Mouse (Mus musculus): Measurements from ENCODE around the gene Ttc27. TPM values are rescaled to one million over a fixed set of nuclear protein-coding genes. Genes with fewer than 3 reads are reported as not detected.

Ttc27 gene
- polyA plus RNA-seq, 1 experiment, result 0.67 TPM

GRCm38 (mm10) chr17:74868185-74868907 is 150.8 kb downstream of the Ttc27 start:
- H3K36me3 ChIP-seq (ENCODE audit: control insufficient read depth, insufficient read depth, low read length), result no peaks in the 10 kb centered on the region
- 75% methylated on average over 12 of the region's 12 CpGs for WGBS
- H3K4me1 ChIP-seq (ENCODE audit: control insufficient read depth, insufficient read depth, insufficient read length, low read length), result peaks cover 5% of the 10 kb centered on the region; the same call in 1 of the 2 replicates
- no peak overlapping the region for H3K27ac ChIP-seq (ENCODE audit: insufficient read depth, low read depth, low read length)
- no peak overlapping the region for H3K4me3 ChIP-seq (ENCODE audit: low read depth, low read length)
- no peak for TF ChIP-seq POLR2A (IDR thresholded peaks at IDR 0.05; ENCODE audit: low read depth, low read length)
- no peak for TF ChIP-seq CTCF (IDR thresholded peaks at IDR 0.05; ENCODE audit: extremely low read depth, insufficient read length, insufficient replicate concordance, low read depth, low read length)
- no peaks in the 10 kb centered on the region for H3K27me3 ChIP-seq (ENCODE audit: control insufficient read depth, insufficient read depth, low read length)

GRCm38 (mm10) chr17:74869556-74869955 is 152.0 kb downstream of the Ttc27 start:
- 69% methylated on average over 8 of the region's 8 CpGs for WGBS
- H3K4me1 ChIP-seq (ENCODE audit: control insufficient read depth, insufficient read depth, insufficient read length, low read length), result peaks cover 5% of the 10 kb centered on the region; the same call in 1 of the 2 replicates
- H3K36me3 ChIP-seq (ENCODE audit: control insufficient read depth, insufficient read depth, low read length), result no peaks in the 10 kb centered on the region
- TF ChIP-seq POLR2A (IDR thresholded peaks at IDR 0.05; ENCODE audit: low read depth, low read length) (no peak), CTCF (IDR thresholded peaks at IDR 0.05; ENCODE audit: extremely low read depth, insufficient read length, insufficient replicate concordance, low read depth, low read length) (no peak)
- no peaks in the 10 kb centered on the region for H3K27me3 ChIP-seq (ENCODE audit: control insufficient read depth, insufficient read depth, low read length)
- no peak overlapping the region for H3K4me3 ChIP-seq (ENCODE audit: low read depth, low read length)
- no peak overlapping the region for H3K27ac ChIP-seq (ENCODE audit: insufficient read depth, low read depth, low read length)

GRCm38 (mm10) chr17:74870177-74871160 is 152.9 kb downstream of the Ttc27 start:
- H3K27ac ChIP-seq (ENCODE audit: insufficient read depth, low read depth, low read length), result no peak overlapping the region

GRCm38 (mm10) chr17:74872567-74872966 is 155.0 kb downstream of the Ttc27 start:
- 74% methylated on average over 9 of the region's 9 CpGs for WGBS
- no peak for TF ChIP-seq CTCF (IDR thresholded peaks at IDR 0.05; ENCODE audit: extremely low read depth, insufficient read length, insufficient replicate concordance, low read depth, low read length)
- TF ChIP-seq POLR2A (IDR thresholded peaks at IDR 0.05; ENCODE audit: low read depth, low read length), result no peak

More at GRCm38 (mm10) chr17:74870177-74871160, 152.9 kb downstream of the Ttc27 start:
- TF ChIP-seq CTCF (IDR thresholded peaks at IDR 0.05; ENCODE audit: extremely low read depth, insufficient read length, insufficient replicate concordance, low read depth, low read length), result no peak
- no peak for TF ChIP-seq POLR2A (IDR thresholded peaks at IDR 0.05; ENCODE audit: low read depth, low read length)
- Histone ChIP-seq H3K36me3 (ENCODE audit: control insufficient read depth, insufficient read depth, low read length) (no peaks in the 10 kb centered on the region), H3K27me3 (ENCODE audit: control insufficient read depth, insufficient read depth, low read length) (no peaks in the 10 kb centered on the region), H3K4me1 (ENCODE audit: control insufficient read depth, insufficient read depth, insufficient read length, low read length) (peaks cover 5% of the 10 kb centered on the region; the same call in 1 of the 2 replicates), H3K4me3 (ENCODE audit: low read depth, low read length) (no peak overlapping the region)
- WGBS, result 83% methylated on average over 14 of the region's 14 CpGs

GRCm38 (mm10) chr17:74873756-74874155 is 156.2 kb downstream of the Ttc27 start:
- Histone ChIP-seq H3K36me3 (ENCODE audit: control insufficient read depth, insufficient read depth, low read length) (no peaks in the 10 kb centered on the region), H3K4me3 (ENCODE audit: low read depth, low read length) (no peak overlapping the region), H3K27ac (ENCODE audit: insufficient read depth, low read depth, low read length) (no peak overlapping the region), H3K4me1 (ENCODE audit: control insufficient read depth, insufficient read depth, insufficient read length, low read length) (no peaks in the 10 kb centered on the region), H3K27me3 (ENCODE audit: control insufficient read depth, insufficient read depth, low read length) (no peaks in the 10 kb centered on the region)
- WGBS, result 85% methylated on average over 1 of the region's 1 CpGs
- no peak for TF ChIP-seq POLR2A (IDR thresholded peaks at IDR 0.05; ENCODE audit: low read depth, low read length)
- no peak for TF ChIP-seq CTCF (IDR thresholded peaks at IDR 0.05; ENCODE audit: extremely low read depth, insufficient read length, insufficient replicate concordance, low read depth, low read length)

More at GRCm38 (mm10) chr17:74872567-74872966, 155.0 kb downstream of the Ttc27 start:
- Histone ChIP-seq H3K27ac (ENCODE audit: insufficient read depth, low read depth, low read length) (no peak overlapping the region), H3K27me3 (ENCODE audit: control insufficient read depth, insufficient read depth, low read length) (no peaks in the 10 kb centered on the region), H3K36me3 (ENCODE audit: control insufficient read depth, insufficient read depth, low read length) (no peaks in the 10 kb centered on the region), H3K4me3 (ENCODE audit: low read depth, low read length) (no peak overlapping the region), H3K4me1 (ENCODE audit: control insufficient read depth, insufficient read depth, insufficient read length, low read length) (no peaks in the 10 kb centered on the region)

GRCm38 (mm10) chr17:74875740-74876139 is 158.2 kb downstream of the Ttc27 start:
- no peaks in the 10 kb centered on the region for H3K4me1 ChIP-seq (ENCODE audit: control insufficient read depth, insufficient read depth, insufficient read length, low read length)
- 80% methylated on average over 5 of the region's 5 CpGs for WGBS
- TF ChIP-seq POLR2A (IDR thresholded peaks at IDR 0.05; ENCODE audit: low read depth, low read length) (no peak), CTCF (IDR thresholded peaks at IDR 0.05; ENCODE audit: extremely low read depth, insufficient read length, insufficient replicate concordance, low read depth, low read length) (no peak)
- H3K27me3 ChIP-seq (ENCODE audit: control insufficient read depth, insufficient read depth, low read length), result no peaks in the 10 kb centered on the region
- H3K27ac ChIP-seq (ENCODE audit: insufficient read depth, low read depth, low read length), result no peak overlapping the region
- H3K4me3 ChIP-seq (ENCODE audit: low read depth, low read length), result no peak overlapping the region
- no peaks in the 10 kb centered on the region for H3K36me3 ChIP-seq (ENCODE audit: control insufficient read depth, insufficient read depth, low read length)

Data from small intestine, adult 2 months (tissue).